Mouse (Mus musculus) urinary bladder, postnatal 14 days (tissue): Measurements from ENCODE around the gene Ercc6.

Experiments used
- DNase-seq: peaks from one replicate; pipeline ENCODE4 v3.0.0; 2021; ENCODE audit warnings: low spot score

The Ercc6 gene

GRCm38 (mm10) chr14:32518543-32518942 is 5.2 kb downstream of the Ercc6 start:
- no peak for DNase-seq

- no peak for DNase-seq
These were observed 7.1 kb downstream of the Ercc6 start for GRCm38 (mm10) chr14:32520400-32520926.

DNA sequence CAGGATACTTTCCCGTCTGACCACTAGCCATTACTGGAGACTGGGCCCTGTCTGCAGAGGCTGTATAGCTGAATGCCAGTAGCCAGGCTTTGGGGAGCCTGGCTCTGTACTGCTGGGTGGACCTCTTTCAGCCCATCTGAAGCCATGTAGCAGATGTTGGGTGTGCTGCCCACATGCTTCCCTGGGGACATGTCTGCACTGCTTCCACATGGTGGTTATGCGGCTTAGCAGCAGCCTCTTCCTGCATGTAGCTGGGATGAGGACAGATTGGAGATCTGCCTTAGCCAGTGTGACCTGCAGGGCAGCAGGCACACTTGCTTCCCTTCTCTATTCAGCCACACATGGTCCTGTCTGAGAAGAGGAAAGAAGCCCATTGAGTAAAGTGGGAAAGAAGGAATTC is 9.0 kb downstream of the Ercc6 start:
- DNase-seq: no peak

- no peak for DNase-seq
These were observed 10.8 kb downstream of the Ercc6 start for GRCm38 (mm10) chr14:32524071-32524470.

- no peak for DNase-seq
These were observed 12.8 kb downstream of the Ercc6 start for GRCm38 (mm10) chr14:32525996-32526705.

DNA sequence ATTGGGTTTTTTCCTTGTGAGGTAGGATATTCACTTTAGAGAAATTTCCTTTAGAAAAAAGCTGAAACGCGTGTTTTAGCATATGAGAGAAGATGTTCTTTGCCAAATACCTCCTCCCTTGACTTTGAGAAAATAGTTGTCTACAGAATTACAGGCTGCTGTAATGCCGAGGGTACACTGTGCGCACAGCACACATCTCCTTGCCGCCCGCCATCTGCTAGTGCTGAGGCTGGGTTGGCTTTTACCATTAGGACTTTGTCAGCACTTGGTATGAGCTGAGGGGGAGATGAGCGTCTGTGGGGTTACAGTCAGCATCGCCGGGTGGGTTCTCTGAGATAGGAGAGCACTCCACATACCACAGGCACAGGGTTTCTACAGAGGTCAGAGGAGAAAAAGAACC is 13.9 kb downstream of the Ercc6 start:
- DNase-seq: no peak

DNA sequence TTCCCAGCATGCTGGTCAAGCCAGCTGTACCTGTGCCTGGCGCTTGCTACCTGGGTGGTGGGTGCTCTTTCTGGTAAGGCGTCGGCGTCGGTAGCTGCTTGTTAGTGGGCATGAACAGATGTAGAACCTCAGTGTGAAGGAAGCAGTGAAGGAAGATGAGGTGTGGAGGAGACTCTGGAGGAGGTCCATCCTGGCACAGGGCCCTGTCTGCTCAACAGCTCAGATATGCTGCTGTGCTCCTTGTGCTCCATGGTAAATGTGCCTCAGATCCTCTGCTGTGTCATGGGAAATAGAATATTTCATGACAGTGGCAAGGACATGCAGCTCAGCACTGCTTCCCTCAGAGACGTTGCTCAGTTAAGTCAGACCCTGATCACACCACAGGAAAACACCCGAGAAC is 15.7 kb downstream of the Ercc6 start:
- DNase-seq: no peak

- DNase-seq: peak; percentile 26
These were observed 17.6 kb downstream of the Ercc6 start for GRCm38 (mm10) chr14:32530896-32531295.

GRCm38 (mm10) chr14:32531371-32531770 is 18.1 kb downstream of the Ercc6 start:
- no peak for DNase-seq

DNA sequence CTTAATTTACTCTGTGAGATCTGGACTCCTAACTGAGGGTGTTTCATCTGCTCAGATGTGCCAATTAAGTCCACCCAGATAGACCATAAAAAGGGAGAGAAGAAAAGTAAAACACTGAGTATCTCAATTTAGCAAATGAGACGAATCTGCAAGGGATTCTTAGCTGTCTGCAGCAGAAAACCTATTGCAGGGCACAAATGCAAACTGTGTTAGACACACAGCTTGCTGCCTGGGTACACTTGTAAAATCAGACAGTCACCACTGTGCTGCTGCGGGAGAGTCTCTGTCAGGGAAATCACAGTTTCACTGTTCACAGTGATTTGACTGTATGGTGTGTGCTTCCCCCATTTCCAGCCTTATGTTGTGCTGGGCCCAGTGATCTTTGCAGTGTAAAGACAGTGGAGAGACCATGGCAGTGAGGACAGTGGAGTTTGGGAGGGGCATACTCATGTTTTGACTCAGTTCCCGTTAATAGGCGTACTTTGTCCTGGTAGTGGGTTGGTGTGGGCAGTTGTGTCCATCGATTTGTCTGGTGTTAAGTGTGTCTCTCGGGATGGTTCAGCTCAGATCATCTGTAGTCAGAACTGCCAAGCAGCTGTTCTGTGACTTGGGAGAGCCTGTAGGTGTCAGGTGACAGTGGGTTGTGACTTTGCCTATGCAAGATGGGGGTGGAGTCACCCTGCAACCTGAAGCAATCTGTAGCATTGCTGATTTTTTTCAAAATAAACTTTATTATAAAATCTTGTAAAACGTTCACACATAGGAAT is 19.2 kb downstream of the Ercc6 start:
- DNase-seq: no peak

DNA sequence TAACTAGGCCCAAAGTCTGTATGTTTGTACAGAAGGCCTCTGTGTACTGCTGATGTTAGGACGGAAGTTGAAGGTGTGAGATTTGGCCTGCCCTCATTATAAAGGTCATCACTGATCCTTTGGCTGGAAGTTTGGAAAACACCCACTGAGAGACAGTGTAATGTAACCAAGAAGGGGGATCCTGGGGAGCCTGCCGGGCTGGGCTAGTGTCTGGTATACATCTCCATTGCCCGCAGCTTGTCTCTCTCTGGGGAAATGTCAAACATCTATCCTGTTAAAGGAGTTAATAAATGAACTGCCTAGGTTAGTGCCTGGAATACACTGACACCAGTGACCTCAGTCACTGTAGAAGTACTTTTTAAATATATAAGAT is 19.8 kb downstream of the Ercc6 start:
- no peak for DNase-seq

DNA sequence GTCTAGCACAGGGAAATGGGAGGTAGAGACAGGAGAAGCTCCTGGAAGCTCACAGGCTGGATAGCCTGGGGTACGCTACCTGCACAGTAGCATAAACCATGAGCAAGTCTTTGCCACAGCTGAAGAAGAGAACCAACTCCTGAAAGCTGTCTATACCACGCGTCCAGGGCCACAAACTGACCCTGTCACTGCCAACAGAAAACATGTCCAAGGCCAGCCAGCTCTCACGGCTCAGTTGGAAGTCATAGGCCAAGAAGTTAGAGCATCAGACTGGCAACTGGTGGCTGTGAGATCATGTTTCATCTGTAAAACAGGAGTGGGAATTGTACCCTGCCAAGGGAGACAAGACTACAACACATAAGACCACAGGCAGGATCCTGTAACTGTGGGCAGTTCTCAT is 20.3 kb downstream of the Ercc6 start:
- no peak for DNase-seq

GRCm38 (mm10) chr14:32534137-32534536 is 20.8 kb downstream of the Ercc6 start:
- DNase-seq: no peak

DNA sequence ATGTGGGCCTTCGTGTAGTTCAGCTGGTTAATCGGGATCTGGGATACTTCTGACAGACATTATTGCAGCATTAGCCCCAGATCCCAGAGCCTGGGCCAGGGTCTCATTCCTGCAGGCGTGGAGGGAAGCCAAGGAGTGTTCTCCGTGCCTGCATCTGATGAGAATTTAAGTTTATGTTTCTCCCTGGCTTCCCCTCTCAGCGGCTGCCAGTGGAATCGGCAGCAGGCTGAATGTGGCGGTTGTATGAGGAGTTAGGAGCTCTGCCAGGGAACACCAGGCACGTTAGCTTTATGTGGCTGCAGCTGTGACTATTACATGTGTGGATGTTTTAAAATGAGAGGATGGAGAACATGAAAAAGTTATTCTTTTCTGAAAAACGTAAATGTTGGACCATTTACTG is 23.4 kb downstream of the Ercc6 start:
- no peak for DNase-seq

DNA sequence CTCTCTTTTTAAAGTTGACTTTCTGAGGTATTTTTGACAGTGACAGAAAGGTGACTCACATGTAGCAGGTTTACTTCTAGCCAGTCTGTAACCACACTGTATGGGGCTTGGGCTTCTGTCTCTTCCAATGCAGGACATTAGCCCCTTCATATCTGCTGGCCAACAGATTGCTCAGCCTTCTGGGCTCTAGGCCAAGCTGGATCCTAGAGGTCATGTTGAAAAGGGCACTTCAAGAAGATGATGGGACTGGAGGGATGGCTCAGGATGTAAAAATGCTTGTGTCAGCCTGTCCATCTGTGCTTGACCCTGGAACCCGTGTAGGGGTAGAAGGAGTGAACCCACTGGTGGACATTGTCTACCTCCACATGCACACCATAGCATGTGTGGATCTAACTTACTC is 24.8 kb downstream of the Ercc6 start:
- no peak for DNase-seq

DNA sequence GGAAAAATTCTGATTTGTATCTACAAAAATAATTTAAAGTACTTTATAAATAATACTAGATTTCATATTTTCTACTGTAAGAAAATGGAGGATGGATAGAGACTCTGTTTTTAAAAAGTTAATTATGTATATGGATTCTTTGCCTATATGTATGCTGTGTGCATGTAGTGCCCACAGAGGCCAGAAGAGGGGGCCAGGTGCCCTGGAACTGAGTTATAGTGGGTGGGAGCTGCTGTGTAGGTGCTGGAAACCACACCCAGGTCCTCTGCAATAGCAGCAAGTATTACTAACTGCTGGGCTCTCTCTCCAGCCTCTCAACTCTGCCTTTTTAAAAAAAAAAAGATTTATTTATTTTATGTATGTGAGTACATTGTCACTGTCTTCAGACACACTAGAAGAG is 29.8 kb downstream of the Ercc6 start:
- DNase-seq: no peak

GRCm38 (mm10) chr14:32546676-32547075 is 33.4 kb downstream of the Ercc6 start:
- no peak for DNase-seq

GRCm38 (mm10) chr14:32551854-32552253 is 38.5 kb downstream of the Ercc6 start:
- no peak for DNase-seq

DNA sequence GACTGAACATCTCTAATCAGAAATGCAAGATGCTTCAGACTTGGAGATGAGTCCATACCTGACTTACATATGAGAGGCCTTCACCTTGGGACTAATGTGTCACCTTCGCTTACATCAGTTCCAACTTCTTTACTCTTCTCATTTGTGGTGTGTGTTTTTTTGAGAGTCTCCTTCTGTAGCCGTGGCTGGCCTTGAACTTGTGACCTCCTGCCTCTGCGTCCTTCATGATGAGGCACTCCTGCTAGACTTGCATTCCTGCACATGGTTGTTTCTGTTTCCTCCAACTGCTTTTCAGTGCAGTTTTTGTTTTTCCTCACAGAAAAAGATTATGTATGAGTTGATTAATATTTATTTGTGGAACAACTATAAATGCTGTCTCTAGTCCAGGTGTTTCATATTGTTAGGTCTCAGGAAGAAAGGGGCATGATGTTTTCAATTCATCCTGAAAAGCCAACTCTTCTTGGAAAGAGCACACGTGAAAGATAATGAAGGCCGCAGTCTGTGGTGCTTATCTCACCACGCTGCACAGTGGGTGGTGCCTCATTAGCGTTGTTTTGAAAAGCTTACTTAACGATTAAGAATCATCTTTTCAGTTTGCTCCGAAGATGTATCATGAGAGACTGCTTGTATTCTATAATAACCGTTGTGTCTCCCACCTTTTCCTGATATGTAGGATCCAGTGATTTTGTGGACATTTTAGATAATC is 40.0 kb downstream of the Ercc6 start:
- DNase-seq: no peak

DNA sequence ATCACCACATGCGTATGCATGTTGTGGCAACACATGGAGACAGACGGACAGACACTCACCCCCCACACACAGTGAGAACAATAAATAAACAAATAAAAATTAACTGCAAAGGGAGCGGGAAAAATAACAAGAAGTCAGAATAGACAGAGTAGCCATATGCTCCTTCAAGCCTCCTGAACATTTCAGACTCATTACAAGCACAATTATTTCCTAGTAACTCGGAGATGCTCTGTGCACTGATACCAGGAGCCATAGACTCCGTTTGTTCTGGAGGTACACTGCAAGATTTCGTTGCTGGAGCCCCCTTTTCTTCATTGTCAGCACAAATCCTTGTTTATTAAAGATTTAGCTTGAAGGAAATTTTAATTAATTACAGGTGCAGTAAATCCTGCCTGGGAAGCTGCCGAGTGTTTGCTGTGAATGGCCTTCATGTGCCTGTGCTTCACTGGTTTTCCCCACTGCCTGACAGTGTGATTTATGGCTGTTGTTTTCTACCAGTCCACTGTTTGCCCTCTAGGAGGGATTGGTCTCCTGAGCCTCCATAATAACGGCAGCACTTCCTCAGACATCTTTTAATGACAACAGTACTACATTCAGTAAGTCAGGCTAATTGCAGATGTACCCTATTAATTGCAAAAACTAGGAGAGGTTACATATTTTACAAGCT is 41.7 kb downstream of the Ercc6 start:
- no peak for DNase-seq

DNA sequence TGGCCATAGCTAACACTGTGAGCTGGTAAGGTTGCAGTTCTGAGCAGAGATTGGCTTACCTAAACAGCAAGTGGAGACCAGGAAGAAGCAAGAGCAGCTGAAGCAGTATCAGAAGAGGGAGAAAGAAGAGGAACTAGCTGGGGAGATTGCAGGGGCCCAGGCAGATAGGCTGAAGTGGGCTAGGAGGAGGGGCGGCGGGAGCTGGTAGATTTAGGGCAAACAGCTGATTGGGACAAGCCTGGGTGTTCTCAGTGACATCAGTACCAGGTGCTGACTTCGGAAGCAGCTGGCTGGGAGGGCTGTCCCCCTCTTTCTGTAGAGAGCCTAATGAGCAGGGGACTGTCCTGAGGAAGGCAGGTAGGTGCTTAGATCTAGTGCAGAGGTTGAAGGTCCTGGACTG is 48.1 kb downstream of the Ercc6 start:
- DNase-seq: no peak

GRCm38 (mm10) chr14:32563661-32564060 is 50.3 kb downstream of the Ercc6 start:
- DNase-seq: no peak
